ENCODE assay signal across 23 mouse cellular contexts in genomic region chr11:54736903-54737302, GRCm38 (mm10). TPM values are rescaled to one million over a fixed set of nuclear protein-coding genes. Genes with fewer than 3 reads are reported as not detected.
A peak's percentile ranks its signal among the peaks of the same experiment; 100 is the strongest.
DNase-seq lines count a peak whose midpoint lies in the region; ATAC-seq and TF ChIP-seq lines count a peak whose summit lies in the region.
"Had no signal": no experiment of that assay in that cellular context is flagged by ENCODE, and none has a peak within 500 bp of the region (broad histone marks: within the 10 kb centered on the region; RNA-seq: fewer than 3 reads in every experiment).

No protein-coding gene starts in this region.

- no peak overlapping the region for H3K9ac ChIP-seq in MEL (ENCODE audit: control insufficient read depth, low read depth, low read length, poor library complexity, severe bottlenecking)
- no peak overlapping the region for H3K9ac ChIP-seq in forebrain, embryonic 12.5 days
- H3K9ac ChIP-seq: embryonic facial prominence, embryonic 12.5 days had no signal

- no peak; a peak in 1 of 4 replicates for TF ChIP-seq EP300 in MEL (IDR thresholded peaks at IDR 0.05; ENCODE audit: low read depth in 1 of 2, low read length in 2 of 2)

- peaks cover 0 to 16% of the 10 kb centered on the region in 2 experiments; a peak in 2 of 4 replicates for H3K4me1 ChIP-seq in MEL (ENCODE audit: control insufficient read depth in 1 of 2, insufficient read depth in 2 of 2, low read length in 2 of 2)
- H3K4me1 ChIP-seq in forebrain, embryonic 12.5 days = no peaks in the 10 kb centered on the region; the same call in 1 of the 2 replicates
- H3K4me1 ChIP-seq: embryonic facial prominence, embryonic 10.5 days; embryonic facial prominence, embryonic 12.5 days had no signal

- H3K27me3 ChIP-seq in MEL (ENCODE audit: control insufficient read depth in 1 of 2, insufficient read depth in 2 of 2, low read length in 2 of 2) = no peaks in the 10 kb centered on the region
- no peaks in the 10 kb centered on the region for H3K27me3 ChIP-seq in forebrain, embryonic 12.5 days
- H3K27me3 ChIP-seq: CH12.LX; embryonic facial prominence, embryonic 12.5 days had no signal

- H3K9me3 ChIP-seq in MEL (replicated peaks; ENCODE audit: insufficient read depth, low read length) = no peaks in the 10 kb centered on the region
- H3K9me3 ChIP-seq in forebrain, embryonic 12.5 days = no peaks in the 10 kb centered on the region
- H3K9me3 ChIP-seq: embryonic facial prominence, embryonic 10.5 days; embryonic facial prominence, embryonic 12.5 days; G1E had no signal

- no peak for TF ChIP-seq CTCF in MEL (IDR thresholded peaks at IDR 0.05 in 2 of 3, conservative IDR thresholded peaks at IDR 0.05 in 1 of 3; ENCODE audit: control insufficient read depth in 1 of 3, insufficient read depth in 1 of 3, low read depth in 2 of 3, low read length in 3 of 3, poor library complexity in 1 of 3, severe bottlenecking in 1 of 3)

- ATAC-seq in granulocyte monocyte progenitor cell, adult 5-6 weeks (replicated peaks; ENCODE audit: poor library complexity, severe bottlenecking) = peak; percentile 55; the same call in 1 of the 2 replicates
- ATAC-seq in cerebellum, adult (ENCODE audit: insufficient number of reproducible peaks, low FRiP score, low TSS enrichment) = no peak
- ATAC-seq in forebrain, embryonic 12.5 days (ENCODE audit: low FRiP score) = no peak
- ATAC-seq: forebrain, embryonic 14.5 days; forebrain, embryonic 16.5 days had no signal

- H3K27ac ChIP-seq in MEL (ENCODE audit: control insufficient read depth, low read depth, low read length) = no peak overlapping the region
- no peak overlapping the region for H3K27ac ChIP-seq in forebrain, embryonic 12.5 days
- H3K27ac ChIP-seq: embryonic facial prominence, embryonic 10.5 days; embryonic facial prominence, embryonic 12.5 days had no signal

- H3K4me2 ChIP-seq in forebrain, embryonic 12.5 days = no peak overlapping the region
- H3K4me2 ChIP-seq: embryonic facial prominence, embryonic 12.5 days had no signal

- TF ChIP-seq RAD21 in MEL (IDR thresholded peaks at IDR 0.05; ENCODE audit: low read depth, low read length) = no peak

- H3K4me3 ChIP-seq in MEL (ENCODE audit: control insufficient read depth in 1 of 2, insufficient read depth in 1 of 2, low read depth in 2 of 2, low read length in 2 of 2) = no peak overlapping the region
- H3K4me3 ChIP-seq in forebrain, embryonic 12.5 days (replicated peaks) = no peak overlapping the region
- H3K4me3 ChIP-seq: embryonic facial prominence, embryonic 10.5 days; embryonic facial prominence, embryonic 12.5 days had no signal

- TF ChIP-seq POLR2A in MEL (IDR thresholded peaks at IDR 0.05; ENCODE audit: control insufficient read depth in 1 of 2, insufficient read depth in 1 of 2, low read depth in 1 of 2, low read length in 2 of 2, poor library complexity in 1 of 2) = no peak

- WGBS in forebrain, embryonic 12.5 days = 88% methylated on average over 5 of the region's 5 CpGs

- DNase-seq in 416B (ENCODE audit: low read depth) (peak; percentile 48), MEL (ENCODE audit: low read depth, low spot score) (peak; percentile 28)
- peak; percentile 27 for DNase-seq in naive thymus-derived CD4-positive, alpha-beta T cell, adult 2 months (ENCODE audit: low read depth)
- no peak for DNase-seq in spleen, postnatal 10 days (ENCODE audit: low spot score in 2 of 2)
- no peak for DNase-seq in right cerebral cortex, postnatal 14 days
- DNase-seq: adrenal gland, adult 2 months; adrenal gland, postnatal 10 days; adrenal gland, postnatal 25 days; B cell, adult 2 months; cerebellum, adult 11-12 months; cerebellum, adult 2 months; cerebellum, adult 9-10 months; cerebellum, postnatal 10 days; cerebellum, postnatal 25 days had no signal

- peaks cover 2 to 28% of the 10 kb centered on the region in 2 experiments for H3K36me3 ChIP-seq in MEL (ENCODE audit: control insufficient read depth in 1 of 2, insufficient read depth in 2 of 2, low read length in 2 of 2)
- peaks cover 55% of the 10 kb centered on the region for H3K36me3 ChIP-seq in forebrain, embryonic 12.5 days (replicated peaks)

- no peaks in the 10 kb centered on the region for H3K79me2 ChIP-seq in MEL (ENCODE audit: control insufficient read depth, insufficient read depth, low read length, poor library complexity)

TF ChIP-seq in MEL, 35 proteins besides CTCF, POLR2A, EP300 and RAD21:
- no peak for TF ChIP-seq JUND (IDR thresholded peaks at IDR 0.05; ENCODE audit: low read depth, low read length)
- TF ChIP-seq NELFE (IDR thresholded peaks at IDR 0.05; ENCODE audit: low read depth, low read length) = no peak
- TF ChIP-seq CHD1 (IDR thresholded peaks at IDR 0.05; ENCODE audit: low read depth, low read length) = no peak
- TF ChIP-seq TCF12 (IDR thresholded peaks at IDR 0.05; ENCODE audit: low read depth, low read length) = no peak
- TF ChIP-seq MXI1 (IDR thresholded peaks at IDR 0.05; ENCODE audit: low read depth, low read length) = no peak; the same call in 1 of the 2 replicates
- no peak for TF ChIP-seq KAT2A (conservative IDR thresholded peaks at IDR 0.05; ENCODE audit: low read depth, low read length)
- no peak for TF ChIP-seq POLR2AphosphoS2 (IDR thresholded peaks at IDR 0.05; ENCODE audit: low read length)
- TF ChIP-seq USF1 (IDR thresholded peaks at IDR 0.05; ENCODE audit: low read depth, low read length) = no peak
- no peak for TF ChIP-seq RCOR1 (IDR thresholded peaks at IDR 0.05; ENCODE audit: low read depth, low read length)
- no peak for TF ChIP-seq UBTF (IDR thresholded peaks at IDR 0.05; ENCODE audit: borderline replicate concordance, insufficient read depth, low read depth, low read length)
- TF ChIP-seq TAL1 (IDR thresholded peaks at IDR 0.05; ENCODE audit: low read length) = no peak
- no peak for TF ChIP-seq NRF1 (IDR thresholded peaks at IDR 0.05; ENCODE audit: insufficient read depth, low read depth, low read length, poor library complexity, severe bottlenecking)
- TF ChIP-seq SIN3A (IDR thresholded peaks at IDR 0.05; ENCODE audit: low read length) = no peak
- TF ChIP-seq ZNF384 (IDR thresholded peaks at IDR 0.05; ENCODE audit: low read depth, low read length) = no peak

RNA-seq across cellular contexts. Expression of gene Cdc42se2, which starts 50.6 kb away (rescaled TPM):
- 31.4 and 33.4 TPM in 2 replicates for total RNA-seq in MEL (2012; rRNA removed)
- polyA plus RNA-seq in MEL (2012; ENCODE audit: insufficient read depth in 1 of 2, insufficient read length in 2 of 2, low read depth in 1 of 2, low replicate concordance in 2 of 2, missing spikeins in 1 of 2) = 10 to 100 TPM; 30.1 to 47.4 TPM
- 41.6 and 47.5 TPM in 2 replicates for total RNA-seq in granulocyte monocyte progenitor cell, adult 5-6 weeks (2014; fragmentation: Nextera tagmentation)
- 48.0 and 48.6 TPM in 2 replicates for total RNA-seq in granulocyte monocyte progenitor cell, adult 5-6 weeks (2017)
- polyA plus RNA-seq in forebrain, embryonic 12.5 days (2016; fragmentation: Nextera tagmentation; extraction: Ambion mirVana) = 228 and 237 TPM in 2 replicates

Comparison
In these comparisons a context has a peak if more than half of its experiments do, and no peak if none do; other contexts are left out.
1. DNase-seq: peak in 416B (single experiment), MEL (single experiment) and naive thymus-derived CD4-positive, alpha-beta T cell, adult 2 months (single experiment); none in spleen, postnatal 10 days (0 of 2) and right cerebral cortex, postnatal 14 days (single experiment).